Mouse (Mus musculus) MEL (cell line): ENCODE results near the gene Letmd1.

Source experiments
- CHD2 ChIP-seq: IDR thresholded peaks from 2 replicates; pipeline ENCODE4 v1.6.1; 2011; ENCODE audit warnings: low read length, improper control_type of control experiment
- MAZ ChIP-seq: IDR thresholded peaks from 2 replicates; pipeline ENCODE4 v1.6.1; 2012; ENCODE audit warnings: low read depth, mild to moderate bottlenecking, inconsistent platforms, low read length, improper control_type of control experiment
- RCOR1 ChIP-seq: IDR thresholded peaks from 2 replicates; pipeline ENCODE4 v1.6.1; 2012; ENCODE audit warnings: low read depth, mild to moderate bottlenecking, inconsistent platforms, low read length, improper control_type of control experiment
- SIN3A ChIP-seq: IDR thresholded peaks from 2 replicates; pipeline ENCODE4 v1.6.1; 2012; ENCODE audit warnings: low read length, improper control_type of control experiment, inconsistent platforms
- UBTF ChIP-seq: IDR thresholded peaks from 2 replicates; pipeline ENCODE4 v1.6.1; 2012; ENCODE audit warnings: low read depth, mild to moderate bottlenecking, inconsistent platforms, low read length, improper control_type of control experiment, moderate library complexity, borderline replicate concordance; ENCODE audit not compliant: insufficient read depth

DNA sequence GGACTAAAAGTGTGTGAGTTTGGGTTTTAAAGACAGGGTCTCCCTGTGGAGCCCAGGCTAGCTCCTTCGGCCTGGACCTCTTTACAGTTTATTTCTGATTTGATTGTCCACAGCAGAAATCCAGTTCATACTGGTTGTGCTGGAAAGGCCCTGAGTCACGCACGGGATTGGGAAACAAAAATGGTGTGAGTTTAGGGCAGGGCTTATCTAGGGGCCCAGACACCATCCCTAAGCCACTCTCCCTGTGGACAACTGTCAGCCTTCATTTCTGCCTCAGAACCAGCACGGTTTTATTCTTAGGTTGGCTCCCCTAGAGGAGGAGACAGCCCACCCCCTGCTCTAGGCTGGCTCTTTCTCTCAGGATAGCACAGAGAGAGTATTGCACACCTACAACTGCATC lies 35.6 kb upstream of the Letmd1 start:
- no peak for TF ChIP-seq SIN3A
- no peak for TF ChIP-seq UBTF
- no peak for TF ChIP-seq CHD2
- no peak for TF ChIP-seq RCOR1
- TF ChIP-seq MAZ, result no peak
